Mouse (Mus musculus) ovary, postnatal 10 days (tissue): ENCODE results near the gene Traip.
"Not testable (repeated sequence)": the region's sequence is repeated elsewhere in the genome, so short reads cannot be mapped to it uniquely, and the experiment has no call there.

Experiments used
- DNase-seq: peaks from one replicate; pipeline ENCODE4 v3.0.0; 2022; ENCODE audit warnings: low spot score

The Traip gene

GRCm38 (mm10) chr9:108001922-108002770 is 52.2 kb downstream of the Traip start, which contains the start of gene Ip6k1:
Ip6k1 (plus strand) TSS chr9:108002501.
- peak; percentile 99 for DNase-seq

GRCm38 (mm10) chr9:108002778-108003530 is 53.0 kb downstream of the Traip start:
- no peak for DNase-seq

- no peak for DNase-seq
Observed at GRCm38 (mm10) chr9:108003531-108003890, 53.6 kb downstream of the Traip start.

- no peak for DNase-seq
Observed at GRCm38 (mm10) chr9:108008041-108008440, 58.1 kb downstream of the Traip start.

GRCm38 (mm10) chr9:108010385-108010784 is 60.4 kb downstream of the Traip start:
- no peak for DNase-seq

- DNase-seq = not testable (repeated sequence)
Observed at GRCm38 (mm10) chr9:108013577-108013976, 63.6 kb downstream of the Traip start.

GRCm38 (mm10) chr9:108017127-108017526 is 67.2 kb downstream of the Traip start:
- DNase-seq = no peak

- DNase-seq = no peak
Observed at GRCm38 (mm10) chr9:108020741-108021140, 70.8 kb downstream of the Traip start.
